Mouse (Mus musculus) intestine, embryonic 16.5 days (tissue): ENCODE measurements around the gene Rhot2. TPM values are rescaled to one million over a fixed set of nuclear protein-coding genes. Genes with fewer than 3 reads are reported as not detected.

Experiments
- ATAC-seq: fragments of 200-750 bp; cut with Nextera tagmentation; 2 replicates; pipeline ENCODE4 v1.8.0; 2017; ENCODE audit warnings: moderate TSS enrichment, moderate library complexity
- H3K27ac ChIP-seq: fragments of 300-500 bp; sonication (generic); 2 replicates; pipeline ENCODE4 v1.5.1; 2014; ENCODE audit warnings: mild to moderate bottlenecking, low read length
- H3K27me3 ChIP-seq: fragments of 300-500 bp; sonication (generic); replicated peaks from 2 replicates; pipeline ENCODE4 v1.6.1; 2014; ENCODE audit warnings: low read length, control low read depth, mixed read lengths; ENCODE audit not compliant: control insufficient read depth, insufficient read depth
- H3K36me3 ChIP-seq: fragments of 300-500 bp; sonication (generic); 2 replicates; pipeline ENCODE4 v1.6.1; 2014; ENCODE audit warnings: low read length, control low read depth; ENCODE audit not compliant: control insufficient read depth, insufficient read depth
- H3K4me1 ChIP-seq: fragments of 300-500 bp; sonication (generic); 2 replicates; pipeline ENCODE4 v1.6.1; 2014; ENCODE audit warnings: low read length, control low read depth, mixed read lengths; ENCODE audit not compliant: control insufficient read depth, insufficient read depth
- H3K4me2 ChIP-seq: fragments of 300-500 bp; sonication (generic); 2 replicates; pipeline ENCODE4 v1.6.1; 2014; ENCODE audit warnings: low read depth, low read length, control low read depth
- H3K4me3 ChIP-seq: fragments of 300-500 bp; sonication (generic); 2 replicates; pipeline ENCODE4 v1.5.1; 2014; ENCODE audit warnings: mild to moderate bottlenecking, low read length
- H3K9ac ChIP-seq: fragments of 300-500 bp; sonication (generic); 2 replicates; pipeline ENCODE4 v1.6.1; 2014; ENCODE audit warnings: low read depth, low read length
- H3K9me3 ChIP-seq: fragments of 300-500 bp; sonication (generic); 2 replicates; pipeline ENCODE4 v1.6.1; 2016; ENCODE audit warnings: low read length, control low read depth; ENCODE audit not compliant: control insufficient read depth
- WGBS: fragments of 180-500 bp; shearing (Covaris S2); extraction: QIAGEN DNeasy Blood & Tissue Kit; methylation state at CpG from one replicate; pipeline ENCODE4 v1.1.7; 2014; 5-methylcytosine and 5-hydroxymethylcytosine counted together
- polyA plus RNA-seq: library from polyadenylated mRNA; unstranded; fragments of >200 nt; fragmentation: Nextera tagmentation; extraction: Ambion mirVana; gene quantifications from 2 replicates; pipeline ENCODE4 v1.2.1, GENCODE M21; 2015

The Rhot2 gene
- polyA plus RNA-seq, 1 experiment from 2014 or later = 23.2 TPM

- peak; percentile 89 for ATAC-seq
- Histone ChIP-seq H3K36me3 (peaks cover 10% of the 10 kb centered on the region), H3K4me3 (peak overlapping the region; percentile 85), H3K4me2 (peak overlapping the region; percentile 98), H3K9ac (peak overlapping the region; percentile 90), H3K9me3 (no peaks in the 10 kb centered on the region), H3K27me3 (no peaks in the 10 kb centered on the region), H3K4me1 (peaks cover 70% of the 10 kb centered on the region), H3K27ac (peak overlapping the region; percentile 97)
- under 1% methylated on average over 77 of the region's 77 CpGs for WGBS
Measured at GRCm38 (mm10) chr17:25832436-25833290, 12.0 kb downstream of the Rhot2 start.

DNA sequence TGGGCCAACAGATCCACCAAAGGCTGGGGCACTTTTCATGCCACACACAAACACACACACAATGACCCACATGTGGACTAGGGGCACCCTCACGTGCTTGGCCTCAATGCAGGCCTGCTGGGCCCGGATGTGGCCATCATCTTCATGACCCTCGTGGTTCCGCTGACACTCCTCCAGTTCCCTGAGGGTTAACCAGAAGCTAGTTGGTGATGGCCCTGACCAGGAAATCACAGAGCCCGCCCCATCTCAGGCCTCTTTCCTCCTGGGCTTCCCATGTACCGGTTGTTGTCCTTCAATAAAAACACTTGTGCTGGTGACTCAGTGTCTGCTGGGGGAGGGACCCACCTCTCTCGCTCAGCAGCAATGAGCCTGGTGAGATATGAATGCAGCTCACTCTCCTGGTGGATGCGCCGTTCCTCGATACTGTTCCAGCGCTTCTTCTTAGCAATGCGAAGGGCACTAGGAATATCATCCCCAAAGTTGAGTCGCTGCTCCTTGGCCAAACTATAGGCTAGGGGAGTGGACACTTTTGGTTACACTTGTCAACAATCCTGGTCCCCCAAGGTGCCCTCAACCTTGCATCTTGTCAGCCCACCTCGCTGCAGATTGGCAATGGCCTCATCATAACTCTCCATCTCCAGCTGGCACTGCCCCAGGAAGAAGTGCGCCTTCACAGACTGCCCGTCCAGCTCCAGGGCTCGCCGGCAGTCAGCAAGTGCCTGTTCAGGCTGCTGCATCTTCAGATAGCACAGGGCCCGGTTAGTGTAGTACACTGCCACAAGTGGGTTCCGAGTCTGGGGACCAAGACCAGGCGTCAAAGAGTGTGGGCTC lies 13.0 kb downstream of the Rhot2 start:
- H3K27me3 ChIP-seq = no peaks in the 10 kb centered on the region
- peak overlapping the region; percentile 85 for H3K4me3 ChIP-seq
- peak overlapping the region; percentile 93 for H3K27ac ChIP-seq
- H3K9me3 ChIP-seq = no peaks in the 10 kb centered on the region
- H3K36me3 ChIP-seq = peaks cover 10% of the 10 kb centered on the region
- H3K4me1 ChIP-seq = peaks cover 61% of the 10 kb centered on the region
- peak overlapping the region; percentile 98 for H3K4me2 ChIP-seq
- 45% methylated on average over 21 of the region's 21 CpGs for WGBS
- ATAC-seq = no peak
- peak overlapping the region; percentile 90 for H3K9ac ChIP-seq

- peak overlapping the region; percentile 98 for H3K4me2 ChIP-seq
- ATAC-seq = no peak
- peaks cover 15% of the 10 kb centered on the region for H3K36me3 ChIP-seq
- H3K4me3 ChIP-seq = peak overlapping the region; percentile 85
- peak overlapping the region; percentile 90; the same call in 1 of the 2 replicates for H3K9ac ChIP-seq
- WGBS = 82% methylated on average over 14 of the region's 14 CpGs
- no peaks in the 10 kb centered on the region for H3K27me3 ChIP-seq
- H3K9me3 ChIP-seq = no peaks in the 10 kb centered on the region
- H3K27ac ChIP-seq = no peak overlapping the region
- H3K4me1 ChIP-seq = peaks cover 54% of the 10 kb centered on the region
Measured at GRCm38 (mm10) chr17:25830806-25831431, 13.7 kb downstream of the Rhot2 start.

- peaks cover 15% of the 10 kb centered on the region for H3K36me3 ChIP-seq
Measured at GRCm38 (mm10) chr17:25830200-25830753, 14.4 kb downstream of the Rhot2 start.

GRCm38 (mm10) chr17:25829558-25830017 lies 15.1 kb downstream of the Rhot2 start:
- Histone ChIP-seq H3K4me2 (peak overlapping the region; percentile 67), H3K36me3 (peaks cover 15% of the 10 kb centered on the region), H3K27me3 (no peaks in the 10 kb centered on the region), H3K9ac (peak overlapping the region; percentile 82), H3K27ac (peak overlapping the region; percentile 93), H3K4me1 (peaks cover 50% of the 10 kb centered on the region), H3K9me3 (no peaks in the 10 kb centered on the region), H3K4me3 (peak overlapping the region; percentile 69)
- 39% methylated on average over 8 of the region's 8 CpGs for WGBS
- ATAC-seq = no peak

More at GRCm38 (mm10) chr17:25830200-25830753, 14.4 kb downstream of the Rhot2 start:
- Histone ChIP-seq H3K4me2 (peak overlapping the region; percentile 67), H3K27me3 (no peaks in the 10 kb centered on the region), H3K9ac (0 out of 2 replicates have a peak overlapping the region, but pooled peaks have one; percentile 82), H3K4me3 (peak overlapping the region; percentile 69), H3K4me1 (peaks cover 50% of the 10 kb centered on the region), H3K27ac (0 out of 2 replicates have a peak overlapping the region, but pooled peaks have one; percentile 93), H3K9me3 (no peaks in the 10 kb centered on the region)
- 80% methylated on average over 4 of the region's 4 CpGs for WGBS
- no peak for ATAC-seq

DNA sequence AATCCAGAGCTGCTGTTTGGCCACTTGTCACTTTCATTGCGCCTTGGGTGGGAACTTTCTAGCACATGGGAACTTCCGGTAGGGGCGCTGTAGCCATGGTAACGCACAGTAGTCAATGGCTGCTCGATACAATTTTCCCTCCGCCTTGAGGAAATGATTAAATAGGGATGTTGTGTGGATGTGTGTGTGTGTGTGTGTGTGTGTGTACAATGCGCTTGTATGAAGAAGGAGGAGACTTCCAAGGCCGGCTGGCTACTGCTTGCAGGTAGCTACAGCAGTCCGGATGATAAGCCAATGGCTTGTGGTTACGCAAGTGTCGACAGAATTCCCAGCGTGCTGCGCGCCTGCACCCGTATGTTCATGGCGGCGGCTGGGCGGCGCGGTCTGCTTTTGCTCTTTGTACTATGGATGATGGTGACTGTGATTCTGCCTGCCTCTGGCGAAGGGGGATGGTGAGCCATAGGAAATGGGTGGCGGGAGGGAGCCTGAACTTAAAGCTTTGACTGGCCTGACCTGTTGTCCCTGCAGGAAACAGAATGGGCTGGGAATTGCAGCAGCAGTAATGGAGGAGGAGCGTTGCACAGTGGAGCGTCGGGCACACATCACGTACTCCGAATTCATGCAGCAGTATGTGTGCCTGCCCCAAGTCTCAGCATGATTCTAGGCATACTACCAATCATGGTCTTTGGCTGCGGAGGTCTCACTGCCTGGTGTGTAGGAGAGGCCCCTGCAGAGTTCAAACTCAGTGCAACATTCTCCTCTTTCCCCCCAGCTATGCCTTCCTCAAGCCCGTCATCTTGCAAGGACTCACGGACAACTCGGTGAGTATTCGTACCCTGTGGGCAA lies 15.7 kb downstream of the Rhot2 start, which contains the start of gene Jmjd8:
Gene Jmjd8, plus strand, starts transcription at position 156 of the 846 bp plus-strand sequence.
- H3K36me3 ChIP-seq = peaks cover 15% of the 10 kb centered on the region
- H3K4me3 ChIP-seq = peak within 1 kb of the TSS; percentile 69
- peak; percentile 47 for ATAC-seq
- no peaks in the 10 kb centered on the region for H3K27me3 ChIP-seq
- H3K9me3 ChIP-seq = no peaks in the 10 kb centered on the region
- peak within 1 kb of the TSS; percentile 82 for H3K9ac ChIP-seq
- peak within 1 kb of the TSS; percentile 93 for H3K27ac ChIP-seq
- 1% methylated on average over 32 of the region's 32 CpGs for WGBS
- peak within 1 kb of the TSS; percentile 67 for H3K4me2 ChIP-seq
- peaks cover 50% of the 10 kb centered on the region for H3K4me1 ChIP-seq

DNA sequence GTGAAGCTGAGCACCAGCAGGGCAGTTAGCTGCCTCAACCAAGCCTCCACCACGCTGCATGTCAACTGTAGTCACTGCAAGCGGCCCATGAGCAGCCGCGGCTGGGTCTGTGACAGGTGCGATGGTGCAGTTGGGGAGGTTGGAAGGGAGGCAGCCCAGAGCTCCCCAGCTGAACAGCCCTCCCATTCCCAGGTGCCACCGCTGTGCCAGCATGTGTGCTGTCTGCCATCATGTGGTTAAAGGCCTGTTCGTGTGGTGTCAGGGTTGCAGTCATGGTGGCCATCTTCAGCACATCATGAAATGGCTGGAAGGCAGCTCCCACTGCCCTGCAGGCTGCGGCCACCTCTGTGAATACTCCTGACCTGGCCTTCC lies 16.4 kb downstream of the Rhot2 start:
- H3K27ac ChIP-seq = peak overlapping the region; percentile 93
- peak overlapping the region; percentile 69 for H3K4me3 ChIP-seq
- peaks cover 51% of the 10 kb centered on the region for H3K4me1 ChIP-seq
- ATAC-seq = no peak
- WGBS = 83% methylated on average over 8 of the region's 8 CpGs
- H3K9me3 ChIP-seq = no peaks in the 10 kb centered on the region
- H3K4me2 ChIP-seq = peak overlapping the region; percentile 67
- H3K27me3 ChIP-seq = no peaks in the 10 kb centered on the region
- peaks cover 15% of the 10 kb centered on the region for H3K36me3 ChIP-seq
- H3K9ac ChIP-seq = peak overlapping the region; percentile 82

DNA sequence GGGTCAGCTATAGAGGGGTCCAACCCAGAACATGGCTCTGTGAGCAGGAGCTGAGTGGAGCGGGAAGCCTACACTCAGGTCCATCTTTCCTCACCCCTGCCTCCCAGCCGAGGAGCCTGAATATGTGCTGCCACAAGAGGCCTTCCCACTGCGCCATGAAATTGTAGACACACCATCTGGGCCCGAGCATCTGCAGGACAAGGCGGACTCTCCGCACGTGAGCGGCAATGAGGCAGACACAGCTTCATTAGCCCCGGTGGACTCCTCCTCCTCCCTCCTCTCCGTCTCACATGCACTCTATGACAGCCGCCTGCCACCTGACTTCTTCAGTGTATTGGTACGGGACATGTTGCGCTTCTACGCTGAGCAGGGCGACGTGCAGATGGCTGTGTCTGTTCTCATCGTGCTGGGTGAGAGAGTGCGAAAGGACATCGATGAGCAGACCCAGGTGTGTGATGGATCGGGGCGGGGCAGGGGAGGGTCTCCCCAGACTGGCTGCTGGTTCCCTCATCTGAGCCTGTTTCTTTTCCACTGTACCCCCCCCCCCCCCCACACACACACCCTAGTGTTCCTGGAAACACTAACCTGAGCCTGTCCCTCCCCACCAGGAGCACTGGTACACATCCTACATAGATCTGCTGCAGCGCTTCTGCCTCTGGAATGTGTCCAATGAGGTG lies 17.0 kb downstream of the Rhot2 start:
- H3K4me1 ChIP-seq = peaks cover 51% of the 10 kb centered on the region
- no peak overlapping the region for H3K27ac ChIP-seq
- 0 out of 2 replicates have a peak overlapping the region, but pooled peaks have one; percentile 82 for H3K9ac ChIP-seq
- peaks cover 15% of the 10 kb centered on the region for H3K36me3 ChIP-seq
- 88% methylated on average over 22 of the region's 22 CpGs for WGBS
- H3K4me2 ChIP-seq = no peak overlapping the region
- no peak for ATAC-seq
- H3K4me3 ChIP-seq = no peak overlapping the region
- no peaks in the 10 kb centered on the region for H3K9me3 ChIP-seq
- H3K27me3 ChIP-seq = no peaks in the 10 kb centered on the region
